10 mouse cellular contexts compared by ENCODE assay signal in genomic region chr5:88711128-88711527, GRCm38 (mm10). TPM values are rescaled to one million over a fixed set of nuclear protein-coding genes. Genes with fewer than 3 reads are reported as not detected.
DNase-seq lines count a peak whose midpoint lies in the region; ATAC-seq and TF ChIP-seq lines count a peak whose summit lies in the region.
"Had no signal": no experiment of that assay in that cellular context is flagged by ENCODE, and none has a peak within 500 bp of the region (broad histone marks: within the 10 kb centered on the region; RNA-seq: fewer than 3 reads in every experiment).

No protein-coding gene starts in this region.

- peaks cover 25% of the 10 kb centered on the region for H3K4me1 ChIP-seq in forebrain, embryonic 10.5 days
- peaks cover 5% of the 10 kb centered on the region; the same call in 1 of the 2 replicates for H3K4me1 ChIP-seq in forebrain, embryonic 13.5 days
- H3K4me1 ChIP-seq in limb, embryonic 11.5 days (ENCODE audit: control insufficient read depth, insufficient read depth, low read length): no peaks in the 10 kb centered on the region
- H3K4me1 ChIP-seq in limb, embryonic 10.5 days: peaks cover 12% of the 10 kb centered on the region
- H3K4me1 ChIP-seq in limb, embryonic 14.5 days (ENCODE audit: control insufficient read depth, insufficient read depth, low read length): 0 out of 2 replicates have a peak, but pooled peaks cover 8% of the 10 kb centered on the region
- peaks cover 3% of the 10 kb centered on the region; the same call in 1 of the 2 replicates for H3K4me1 ChIP-seq in stomach, embryonic 16.5 days (ENCODE audit: control insufficient read depth, insufficient read depth, low read length)

- H3K27me3 ChIP-seq in forebrain, embryonic 10.5 days (ENCODE audit: poor library complexity, severe bottlenecking): no peaks in the 10 kb centered on the region
- no peaks in the 10 kb centered on the region for H3K27me3 ChIP-seq in forebrain, embryonic 13.5 days
- H3K27me3 ChIP-seq in limb, embryonic 11.5 days (ENCODE audit: control insufficient read depth, insufficient read depth, low read length): no peaks in the 10 kb centered on the region
- no peaks in the 10 kb centered on the region for H3K27me3 ChIP-seq in limb, embryonic 10.5 days (ENCODE audit: low read depth, poor library complexity, severe bottlenecking)
- no peaks in the 10 kb centered on the region for H3K27me3 ChIP-seq in limb, embryonic 14.5 days (ENCODE audit: control insufficient read depth, insufficient read depth, low read length)
- H3K27me3 ChIP-seq in stomach, embryonic 16.5 days (ENCODE audit: control insufficient read depth, insufficient read depth, low read length): no peaks in the 10 kb centered on the region

- no peak overlapping the region for H3K9ac ChIP-seq in forebrain, embryonic 13.5 days
- no peak overlapping the region for H3K9ac ChIP-seq in limb, embryonic 11.5 days (ENCODE audit: low read length)
- no peak overlapping the region for H3K9ac ChIP-seq in limb, embryonic 14.5 days (ENCODE audit: low read depth, low read length, severe bottlenecking)
- H3K9ac ChIP-seq in stomach, embryonic 16.5 days (ENCODE audit: low read length): no peak overlapping the region

- no peak for TF ChIP-seq POLR2A in limb, embryonic 14.5 days (IDR thresholded peaks at IDR 0.05; ENCODE audit: borderline replicate concordance, extremely low read depth, insufficient read depth, insufficient read length)

- no peak for DNase-seq in forebrain, embryonic 10.5 days (ENCODE audit: extremely low spot score, low spot score)
- DNase-seq in limb, embryonic 11.5 days (ENCODE audit: low spot score): no peak
- DNase-seq in limb, embryonic 10.5 days (ENCODE audit: low spot score): no peak
- peak; percentile 27 for DNase-seq in limb, embryonic 14.5 days (ENCODE audit: low spot score)
- DNase-seq in urinary bladder, postnatal 36 days (ENCODE audit: low spot score in 2 of 2): no peak
- DNase-seq: cerebellum, adult 18-20 months; gastrocnemius, postnatal 10 days had no signal

- H3K36me3 ChIP-seq in forebrain, embryonic 10.5 days (replicated peaks): no peaks in the 10 kb centered on the region
- no peaks in the 10 kb centered on the region for H3K36me3 ChIP-seq in forebrain, embryonic 13.5 days (ENCODE audit: poor library complexity, severe bottlenecking)
- H3K36me3 ChIP-seq in limb, embryonic 11.5 days (ENCODE audit: control insufficient read depth, insufficient read depth, low read length): no peaks in the 10 kb centered on the region
- no peaks in the 10 kb centered on the region for H3K36me3 ChIP-seq in limb, embryonic 10.5 days
- H3K36me3 ChIP-seq in limb, embryonic 14.5 days (ENCODE audit: control insufficient read depth, insufficient read depth, low read length): no peaks in the 10 kb centered on the region
- no peaks in the 10 kb centered on the region for H3K36me3 ChIP-seq in stomach, embryonic 16.5 days (ENCODE audit: control insufficient read depth, insufficient read depth, low read length)

- no peak overlapping the region for H3K4me3 ChIP-seq in forebrain, embryonic 10.5 days
- H3K4me3 ChIP-seq in forebrain, embryonic 13.5 days: no peak overlapping the region
- H3K4me3 ChIP-seq in limb, embryonic 11.5 days (ENCODE audit: low read depth, low read length): no peak overlapping the region
- H3K4me3 ChIP-seq in limb, embryonic 10.5 days: no peak overlapping the region
- no peak overlapping the region for H3K4me3 ChIP-seq in limb, embryonic 14.5 days (replicated peaks; ENCODE audit: low read length)
- H3K4me3 ChIP-seq in stomach, embryonic 16.5 days (replicated peaks; ENCODE audit: low read length): no peak overlapping the region

- ATAC-seq in forebrain, embryonic 13.5 days: no peak
- ATAC-seq in limb, embryonic 11.5 days (ENCODE audit: insufficient number of reproducible peaks, low FRiP score, low TSS enrichment, low read depth): peak; percentile 45; the same call in 1 of the 2 replicates
- ATAC-seq in limb, embryonic 14.5 days (ENCODE audit: low FRiP score, low read depth): peak; percentile 72
- ATAC-seq in stomach, embryonic 16.5 days (ENCODE audit: insufficient read depth, low FRiP score): peak; percentile 70; the same call in 1 of the 2 replicates
- ATAC-seq in CD4-positive, CD25-positive, alpha-beta regulatory T cell, adult 4 months: no peak

- no peak overlapping the region for H3K4me2 ChIP-seq in forebrain, embryonic 13.5 days
- H3K4me2 ChIP-seq in limb, embryonic 11.5 days (ENCODE audit: low read depth, severe bottlenecking): no peak overlapping the region
- H3K4me2 ChIP-seq in limb, embryonic 14.5 days (replicated peaks; ENCODE audit: low read depth, low read length, severe bottlenecking): no peak overlapping the region
- H3K4me2 ChIP-seq in stomach, embryonic 16.5 days (ENCODE audit: low read depth, low read length): no peak overlapping the region

- H3K9me3 ChIP-seq in forebrain, embryonic 10.5 days: no peaks in the 10 kb centered on the region; the same call in 1 of the 2 replicates
- H3K9me3 ChIP-seq in forebrain, embryonic 13.5 days (replicated peaks): no peaks in the 10 kb centered on the region
- H3K9me3 ChIP-seq in limb, embryonic 11.5 days (ENCODE audit: control insufficient read depth, low read length): no peaks in the 10 kb centered on the region
- no peaks in the 10 kb centered on the region for H3K9me3 ChIP-seq in limb, embryonic 10.5 days (replicated peaks)
- H3K9me3 ChIP-seq in limb, embryonic 14.5 days (ENCODE audit: control insufficient read depth, low read length): no peaks in the 10 kb centered on the region
- no peaks in the 10 kb centered on the region for H3K9me3 ChIP-seq in stomach, embryonic 16.5 days (replicated peaks; ENCODE audit: control insufficient read depth, low read length)

- peak overlapping the region; percentile 60 for H3K27ac ChIP-seq in forebrain, embryonic 10.5 days
- H3K27ac ChIP-seq in forebrain, embryonic 13.5 days: no peak overlapping the region
- H3K27ac ChIP-seq in limb, embryonic 11.5 days (replicated peaks; ENCODE audit: low read depth, low read length): no peak overlapping the region
- no peak overlapping the region for H3K27ac ChIP-seq in limb, embryonic 10.5 days
- H3K27ac ChIP-seq in limb, embryonic 14.5 days (replicated peaks; ENCODE audit: low read depth, low read length): no peak overlapping the region
- H3K27ac ChIP-seq in stomach, embryonic 16.5 days (ENCODE audit: low read length): peak overlapping the region; percentile 71

RNA-seq across cellular contexts. Expression of gene Mob1b, which starts 9.5 kb away (rescaled TPM):
- 14.1 and 14.9 TPM in 2 replicates for polyA plus RNA-seq in forebrain, embryonic 10.5 days (2016; fragmentation: Nextera tagmentation; extraction: Ambion mirVana)
- polyA plus RNA-seq in forebrain, embryonic 13.5 days (2015; fragmentation: Nextera tagmentation; extraction: Ambion mirVana): 14.4 and 14.7 TPM in 2 replicates
- 12.5 and 17.0 TPM in 2 replicates for polyA plus RNA-seq in limb, embryonic 11.5 days (2014; fragmentation: Nextera tagmentation; extraction: Ambion mirVana)
- 11.8 and 12.3 TPM in 2 replicates for polyA plus RNA-seq in limb, embryonic 10.5 days (2016; fragmentation: Nextera tagmentation; extraction: Ambion mirVana)
- polyA plus RNA-seq in limb, embryonic 14.5 days (2012; rRNA removed): 11.3 and 11.6 TPM in 2 replicates
- polyA plus RNA-seq in limb, embryonic 14.5 days (2014; fragmentation: Nextera tagmentation; extraction: Ambion mirVana): 11.6 and 12.9 TPM in 2 replicates
- 15.2 and 15.9 TPM in 2 replicates for polyA plus RNA-seq in stomach, embryonic 16.5 days (2015; fragmentation: Nextera tagmentation; extraction: Ambion mirVana)
- polyA plus RNA-seq in CD4-positive, CD25-positive, alpha-beta regulatory T cell, adult 4 months (2017; shearing (Covaris generic)): 10 to 100 TPM; 10.2 to 10.7 TPM

RNA-seq across cellular contexts. Expression of gene Grsf1, which starts 35.2 kb away (rescaled TPM):
- 79.7 and 82.4 TPM in 2 replicates for polyA plus RNA-seq in forebrain, embryonic 10.5 days (2016; fragmentation: Nextera tagmentation; extraction: Ambion mirVana)
- polyA plus RNA-seq in forebrain, embryonic 13.5 days (2015; fragmentation: Nextera tagmentation; extraction: Ambion mirVana): 82.7 and 84.7 TPM in 2 replicates
- 74.7 and 75.1 TPM in 2 replicates for polyA plus RNA-seq in limb, embryonic 11.5 days (2014; fragmentation: Nextera tagmentation; extraction: Ambion mirVana)
- polyA plus RNA-seq in limb, embryonic 10.5 days (2016; fragmentation: Nextera tagmentation; extraction: Ambion mirVana): 64.4 and 67.5 TPM in 2 replicates
- 46.4 and 55.3 TPM in 2 replicates for polyA plus RNA-seq in limb, embryonic 14.5 days (2012; rRNA removed)
- polyA plus RNA-seq in limb, embryonic 14.5 days (2014; fragmentation: Nextera tagmentation; extraction: Ambion mirVana): 63.2 and 63.9 TPM in 2 replicates
- polyA plus RNA-seq in stomach, embryonic 16.5 days (2015; fragmentation: Nextera tagmentation; extraction: Ambion mirVana): 15.4 and 16.7 TPM in 2 replicates
- 10 to 100 TPM in 1 of 2 experiments, 1 to 10 TPM in 1; 6.4 to 10.0 TPM for polyA plus RNA-seq in CD4-positive, CD25-positive, alpha-beta regulatory T cell, adult 4 months (2017; shearing (Covaris generic))

RNA-seq across cellular contexts. Expression of gene Dck, which starts 53.7 kb away (rescaled TPM):
- polyA plus RNA-seq in forebrain, embryonic 10.5 days (2016; fragmentation: Nextera tagmentation; extraction: Ambion mirVana): 122 and 127 TPM in 2 replicates
- 123 and 125 TPM in 2 replicates for polyA plus RNA-seq in forebrain, embryonic 13.5 days (2015; fragmentation: Nextera tagmentation; extraction: Ambion mirVana)
- polyA plus RNA-seq in limb, embryonic 11.5 days (2014; fragmentation: Nextera tagmentation; extraction: Ambion mirVana): 93.3 and 95.1 TPM in 2 replicates
- 76.8 and 88.2 TPM in 2 replicates for polyA plus RNA-seq in limb, embryonic 10.5 days (2016; fragmentation: Nextera tagmentation; extraction: Ambion mirVana)
- 23.5 and 23.8 TPM in 2 replicates for polyA plus RNA-seq in limb, embryonic 14.5 days (2012; rRNA removed)
- 35.6 and 40.1 TPM in 2 replicates for polyA plus RNA-seq in limb, embryonic 14.5 days (2014; fragmentation: Nextera tagmentation; extraction: Ambion mirVana)
- 35.9 and 38.6 TPM in 2 replicates for polyA plus RNA-seq in stomach, embryonic 16.5 days (2015; fragmentation: Nextera tagmentation; extraction: Ambion mirVana)
- 10 to 100 TPM; 43.9 to 52.1 TPM for polyA plus RNA-seq in CD4-positive, CD25-positive, alpha-beta regulatory T cell, adult 4 months (2017; shearing (Covaris generic))

Comparison
In these comparisons a context has a peak if more than half of its experiments do, and no peak if none do; other contexts are left out.
1. H3K27ac ChIP-seq: peak in forebrain, embryonic 10.5 days (single experiment) and stomach, embryonic 16.5 days (single experiment); none in forebrain, embryonic 13.5 days (single experiment), limb, embryonic 11.5 days (single experiment), limb, embryonic 10.5 days (single experiment) and limb, embryonic 14.5 days (single experiment).
2. ATAC-seq: peak in limb, embryonic 11.5 days (single experiment), limb, embryonic 14.5 days (single experiment) and stomach, embryonic 16.5 days (single experiment); none in forebrain, embryonic 13.5 days (single experiment) and CD4-positive, CD25-positive, alpha-beta regulatory T cell, adult 4 months (single experiment).